Mouse (Mus musculus): ENCODE data around the gene Scgb1a1.
"Not testable (repeated sequence)": the region's sequence is repeated elsewhere in the genome, so short reads cannot be mapped to it uniquely, and the experiment has no call there.

Scgb1a1 gene

GRCm38 (mm10) chr19:9087821-9088220, at the start of gene Scgb1a1:
Scgb1a1 (minus strand) TSS chr19:9087958.
- DNase-seq (ENCODE audit: low spot score): no peak

GRCm38 (mm10) chr19:9137159-9137558, 49.4 kb upstream of the Scgb1a1 start:
- DNase-seq (ENCODE audit: low spot score): no peak

GRCm38 (mm10) chr19:9135512-9136331, 48.0 kb upstream of the Scgb1a1 start, which contains the start of gene Asrgl1:
Asrgl1 (minus strand) TSS chr19:9135636.
- DNase-seq (ENCODE audit: low spot score): peak; percentile 91

GRCm38 (mm10) chr19:9134746-9135511, 47.2 kb upstream of the Scgb1a1 start:
- peak; percentile 32 for DNase-seq (ENCODE audit: low spot score)

- no peak for DNase-seq (ENCODE audit: low spot score)
Observed at GRCm38 (mm10) chr19:9129996-9130395, 42.2 kb upstream of the Scgb1a1 start.

GRCm38 (mm10) chr19:9128499-9129194, 40.9 kb upstream of the Scgb1a1 start:
- no peak for DNase-seq (ENCODE audit: low spot score)

- not testable (repeated sequence) for DNase-seq (ENCODE audit: low spot score)
Observed at GRCm38 (mm10) chr19:9123986-9124385, 36.2 kb upstream of the Scgb1a1 start.

- DNase-seq (ENCODE audit: low spot score): no peak
Observed at GRCm38 (mm10) chr19:9122390-9122789, 34.6 kb upstream of the Scgb1a1 start.

- no peak for DNase-seq (ENCODE audit: low spot score)
Observed at GRCm38 (mm10) chr19:9119655-9120425, 32.1 kb upstream of the Scgb1a1 start.

- DNase-seq (ENCODE audit: low spot score): no peak
Observed at GRCm38 (mm10) chr19:9117275-9117674, 29.5 kb upstream of the Scgb1a1 start.

- DNase-seq (ENCODE audit: low spot score): no peak
Observed at GRCm38 (mm10) chr19:9116268-9116667, 28.5 kb upstream of the Scgb1a1 start.

- DNase-seq (ENCODE audit: low spot score): no peak
Observed at GRCm38 (mm10) chr19:9112043-9112442, 24.3 kb upstream of the Scgb1a1 start.

- no peak for DNase-seq (ENCODE audit: low spot score)
Observed at GRCm38 (mm10) chr19:9110182-9110869, 22.6 kb upstream of the Scgb1a1 start.

- DNase-seq (ENCODE audit: low spot score): no peak
Observed at GRCm38 (mm10) chr19:9108536-9108935, 20.8 kb upstream of the Scgb1a1 start.

- no peak for DNase-seq (ENCODE audit: low spot score)
Observed at GRCm38 (mm10) chr19:9107379-9107755, 19.6 kb upstream of the Scgb1a1 start.

- DNase-seq (ENCODE audit: low spot score): no peak
Observed at GRCm38 (mm10) chr19:9106751-9107378, 19.1 kb upstream of the Scgb1a1 start.

- DNase-seq (ENCODE audit: low spot score): peak; percentile 25
Observed at GRCm38 (mm10) chr19:9106096-9106495, 18.3 kb upstream of the Scgb1a1 start.

- no peak for DNase-seq (ENCODE audit: low spot score)
Observed at GRCm38 (mm10) chr19:9105101-9105685, 17.4 kb upstream of the Scgb1a1 start.

- DNase-seq (ENCODE audit: low spot score): no peak
Observed at GRCm38 (mm10) chr19:9103986-9104385, 16.2 kb upstream of the Scgb1a1 start.

GRCm38 (mm10) chr19:9101062-9101457, 13.3 kb upstream of the Scgb1a1 start:
- DNase-seq (ENCODE audit: low spot score): no peak
